Mouse (Mus musculus) thymus, adult 2 months (tissue): Measurements from ENCODE around the gene Arhgap19.

ENCODE experiments used
- CTCF ChIP-seq: fragments of 200-500 bp; IDR thresholded peaks from 2 replicates; pipeline ENCODE4 v1.5.1; 2012; ENCODE audit warnings: mild to moderate bottlenecking, control low read depth, low read length, moderate library complexity, borderline replicate concordance; ENCODE audit not compliant: control insufficient read depth, poor library complexity, insufficient read depth; ENCODE audit errors: extremely low read depth
- POLR2A ChIP-seq: fragments of 200-500 bp; IDR thresholded peaks from 2 replicates; pipeline ENCODE4 v1.6.1; 2012; ENCODE audit warnings: mild to moderate bottlenecking, low read length, control low read depth, moderate library complexity; ENCODE audit not compliant: control insufficient read depth, poor library complexity, insufficient read depth; ENCODE audit errors: extremely low read depth

DNA sequence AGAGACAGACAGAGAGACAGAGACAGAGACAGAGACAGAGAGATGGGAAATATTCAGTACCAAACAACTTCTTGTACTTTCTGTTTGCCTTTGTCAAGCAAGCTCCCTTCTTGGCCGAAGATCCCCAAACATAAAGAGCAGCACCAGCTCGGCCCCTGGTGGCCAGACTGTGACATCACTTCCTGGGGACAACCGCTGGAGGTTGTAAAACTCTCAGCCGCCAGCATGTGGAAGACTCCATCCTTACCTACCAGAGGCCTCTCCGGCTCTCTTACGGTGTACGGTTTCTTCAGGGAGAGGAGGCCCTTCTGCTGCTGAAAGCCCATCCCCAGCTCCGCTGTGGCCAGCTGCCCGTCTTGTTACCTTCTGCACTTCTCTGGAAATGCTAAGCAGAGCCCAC, 40.3 kb downstream of the Arhgap19 start:
- no peak for TF ChIP-seq POLR2A
- TF ChIP-seq CTCF = no peak
